ENCODE assay signal across 19 mouse cellular contexts in the genomic region with DNA sequence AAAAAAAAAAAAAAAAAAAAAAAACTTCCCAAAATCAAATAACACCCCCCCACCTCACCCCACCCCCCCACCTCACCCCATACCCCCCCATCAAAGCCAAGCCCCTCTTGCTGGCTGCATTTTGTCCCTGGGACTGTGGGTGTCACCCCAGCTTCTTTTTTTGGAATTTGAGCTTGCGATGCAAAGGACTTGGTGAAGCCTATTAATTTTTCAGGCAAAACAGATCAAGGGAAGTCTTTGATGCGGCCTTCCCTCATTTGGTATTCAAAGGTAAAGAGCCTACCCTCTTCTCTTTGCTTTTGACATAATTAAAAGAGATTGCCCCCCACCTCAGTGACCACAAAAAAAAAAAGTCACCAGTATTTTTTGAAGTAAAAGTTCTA. TPM values are rescaled to one million over a fixed set of nuclear protein-coding genes. Genes with fewer than 3 reads are reported as not detected.
A peak's percentile ranks its signal among the peaks of the same experiment; 100 is the strongest.
DNase-seq lines count a peak whose midpoint lies in the region; ATAC-seq lines count a peak whose summit lies in the region.
"Had no signal": no experiment of that assay in that cellular context is flagged by ENCODE, and none has a peak within 500 bp of the region (broad histone marks: within the 10 kb centered on the region; RNA-seq: fewer than 3 reads in every experiment).

No protein-coding gene starts in this region.

- H3K4me2 ChIP-seq in midbrain, embryonic 15.5 days: no peak overlapping the region
- no peak overlapping the region for H3K4me2 ChIP-seq in forebrain, embryonic 14.5 days (ENCODE audit: low read length)
- H3K4me2 ChIP-seq: embryonic facial prominence, embryonic 15.5 days; kidney, embryonic 15.5 days; stomach, embryonic 15.5 days had no signal

- ATAC-seq in cerebellum, adult (ENCODE audit: insufficient number of reproducible peaks, low FRiP score, low TSS enrichment): no peak
- no peak for ATAC-seq in midbrain, embryonic 15.5 days (replicated peaks)
- ATAC-seq in forebrain, embryonic 14.5 days: no peak
- ATAC-seq in granulocyte monocyte progenitor cell, adult 5-6 weeks (replicated peaks; ENCODE audit: poor library complexity, severe bottlenecking): no peak
- ATAC-seq: activated CD4-positive, CD25-positive, alpha-beta regulatory T cell, adult 4 months had no signal

- H3K27ac ChIP-seq in midbrain, embryonic 10.5 days (replicated peaks): peak overlapping the region; percentile 72
- no peak overlapping the region for H3K27ac ChIP-seq in midbrain, embryonic 15.5 days
- H3K27ac ChIP-seq in forebrain, embryonic 14.5 days (ENCODE audit: low read depth, low read length): peak overlapping the region; percentile 69; the same call in 1 of the 2 replicates
- H3K27ac ChIP-seq: embryonic facial prominence, embryonic 15.5 days; heart, embryonic 10.5 days; kidney, embryonic 15.5 days; stomach, embryonic 15.5 days had no signal

- no peak overlapping the region for H3K9ac ChIP-seq in midbrain, embryonic 15.5 days
- no peak overlapping the region for H3K9ac ChIP-seq in forebrain, embryonic 14.5 days (ENCODE audit: low read length)
- H3K9ac ChIP-seq: embryonic facial prominence, embryonic 15.5 days; kidney, embryonic 15.5 days; stomach, embryonic 15.5 days had no signal

- H3K27me3 ChIP-seq in midbrain, embryonic 10.5 days (ENCODE audit: low read depth, poor library complexity, severe bottlenecking): peaks cover 68% of the 10 kb centered on the region
- H3K27me3 ChIP-seq in midbrain, embryonic 15.5 days (replicated peaks): peaks cover 56% of the 10 kb centered on the region
- peaks cover 19% of the 10 kb centered on the region; the same call in 1 of the 2 replicates for H3K27me3 ChIP-seq in forebrain, embryonic 14.5 days (replicated peaks; ENCODE audit: control insufficient read depth, insufficient read depth, low read length)
- H3K27me3 ChIP-seq: CH12.LX had no signal

- DNase-seq in cerebellum, adult 11-12 months: peak; percentile 47
- DNase-seq in midbrain, embryonic 10.5 days (ENCODE audit: low spot score): no peak
- DNase-seq in forebrain, embryonic 14.5 days (ENCODE audit: low spot score): peak; percentile 68
- no peak for DNase-seq in urinary bladder, postnatal 10 days (ENCODE audit: low spot score)
- no peak for DNase-seq in gastrocnemius, postnatal 25 days
- DNase-seq: gastrocnemius, postnatal 10 days; heart, postnatal 14 days; lung, postnatal 14 days; thymus, postnatal 14 days had no signal

- no peaks in the 10 kb centered on the region for H3K9me3 ChIP-seq in midbrain, embryonic 10.5 days (replicated peaks)
- H3K9me3 ChIP-seq in midbrain, embryonic 15.5 days: no peaks in the 10 kb centered on the region
- H3K9me3 ChIP-seq in forebrain, embryonic 14.5 days (replicated peaks; ENCODE audit: control insufficient read depth, low read length): no peaks in the 10 kb centered on the region
- H3K9me3 ChIP-seq: embryonic facial prominence, embryonic 15.5 days; heart, embryonic 10.5 days; kidney, embryonic 15.5 days; stomach, embryonic 15.5 days had no signal

- peaks cover 75% of the 10 kb centered on the region for H3K4me1 ChIP-seq in midbrain, embryonic 10.5 days
- H3K4me1 ChIP-seq in midbrain, embryonic 15.5 days: peaks cover 9% of the 10 kb centered on the region; the same call in 1 of the 2 replicates
- peaks cover 18% of the 10 kb centered on the region for H3K4me1 ChIP-seq in forebrain, embryonic 14.5 days (ENCODE audit: control insufficient read depth, insufficient read depth, low read length)
- H3K4me1 ChIP-seq: embryonic facial prominence, embryonic 15.5 days; stomach, embryonic 15.5 days had no signal

- no peak overlapping the region for H3K4me3 ChIP-seq in midbrain, embryonic 10.5 days
- H3K4me3 ChIP-seq in midbrain, embryonic 15.5 days: no peak overlapping the region
- H3K4me3 ChIP-seq in forebrain, embryonic 14.5 days (ENCODE audit: low read depth, low read length): no peak overlapping the region
- H3K4me3 ChIP-seq: embryonic facial prominence, embryonic 15.5 days; heart, embryonic 10.5 days; kidney, embryonic 15.5 days; layer of hippocampus, adult 2 months; stomach, embryonic 15.5 days had no signal

- H3K36me3 ChIP-seq in midbrain, embryonic 10.5 days: no peaks in the 10 kb centered on the region
- H3K36me3 ChIP-seq in midbrain, embryonic 15.5 days (replicated peaks): no peaks in the 10 kb centered on the region
- H3K36me3 ChIP-seq in forebrain, embryonic 14.5 days (ENCODE audit: control insufficient read depth, insufficient read depth, low read length): no peaks in the 10 kb centered on the region
- H3K36me3 ChIP-seq: embryonic facial prominence, embryonic 15.5 days; heart, embryonic 10.5 days; kidney, embryonic 15.5 days; stomach, embryonic 15.5 days had no signal

- 13% methylated on average over 2 of the region's 2 CpGs for WGBS in midbrain, embryonic 10.5 days
- WGBS in midbrain, embryonic 15.5 days: 32% methylated on average over 2 of the region's 2 CpGs
- 22% methylated on average over 2 of the region's 2 CpGs for WGBS in forebrain, embryonic 14.5 days

RNA-seq across cellular contexts. Expression of gene Clybl, which starts 44.6 kb away (rescaled TPM):
- 27.5 and 29.1 TPM in 2 replicates for polyA plus RNA-seq in midbrain, embryonic 10.5 days (2016; fragmentation: Nextera tagmentation; extraction: Ambion mirVana)
- 12.5 and 15.6 TPM in 2 replicates for polyA plus RNA-seq in midbrain, embryonic 15.5 days (2015; fragmentation: Nextera tagmentation; extraction: Ambion mirVana)
- 16.0 and 18.9 TPM in 2 replicates for polyA plus RNA-seq in forebrain, embryonic 14.5 days (2014; fragmentation: Nextera tagmentation; extraction: Ambion mirVana)
- total RNA-seq in gastrocnemius, postnatal 25 days (2021): 10 to 100 TPM; 62.1 to 62.3 TPM
- total RNA-seq in granulocyte monocyte progenitor cell, adult 5-6 weeks (2014; fragmentation: Nextera tagmentation): 20.6 and 24.2 TPM in 2 replicates
- 5.0 and 9.7 TPM in 2 replicates for total RNA-seq in granulocyte monocyte progenitor cell, adult 5-6 weeks (2017)

Comparison
In these comparisons a context has a peak if more than half of its experiments do, and no peak if none do; other contexts are left out.
1. DNase-seq: peak in cerebellum, adult 11-12 months (single experiment) and forebrain, embryonic 14.5 days (single experiment); none in midbrain, embryonic 10.5 days (single experiment), urinary bladder, postnatal 10 days (single experiment) and gastrocnemius, postnatal 25 days (single experiment).